Mouse (Mus musculus) frontal cortex, postnatal 10 days (tissue): ENCODE data around the gene Samhd1.
A peak's percentile ranks its signal among the peaks of the same experiment; 100 is the strongest.

Experiments used
- DNase-seq, 2 experiments: peaks; one replicate each; pipeline ENCODE4 v3.0.0; 2022; ENCODE audit warnings: low spot score in 2 of 2, mixed read lengths in 1 of 2

Samhd1 gene

DNA sequence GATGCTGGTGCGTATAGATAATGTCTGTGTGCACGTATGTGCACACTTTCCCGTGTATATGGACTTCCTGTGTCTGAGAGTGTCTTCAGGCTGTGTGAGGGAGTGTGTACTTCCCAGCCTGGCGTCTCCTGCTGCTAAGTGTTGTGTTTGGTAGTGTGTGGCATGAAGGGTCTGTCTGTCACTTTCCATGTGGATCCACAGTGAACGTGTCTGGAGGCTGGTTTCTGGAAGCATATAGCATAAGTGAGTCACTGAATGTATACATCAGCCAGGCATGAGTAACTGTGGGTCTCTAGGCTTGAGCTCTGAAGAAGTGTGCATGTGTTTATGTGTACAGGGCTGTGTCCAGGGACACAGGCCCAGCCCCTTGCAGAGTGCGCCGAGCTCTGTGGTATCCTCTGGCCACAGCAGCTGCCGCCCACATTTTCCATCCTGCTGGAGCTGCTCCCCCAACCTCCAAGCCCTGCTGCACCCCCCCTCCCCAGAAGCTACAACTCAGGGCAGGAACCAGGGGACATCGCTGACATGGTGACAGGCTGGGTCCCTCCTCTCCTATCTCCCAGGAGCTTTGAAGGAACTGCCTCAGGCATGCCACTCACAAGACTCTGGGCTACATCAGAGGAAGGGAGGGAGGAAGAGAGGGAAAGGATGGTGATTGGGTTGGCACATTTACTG, 61.5 kb downstream of the Samhd1 start:
- no peak for DNase-seq

DNA sequence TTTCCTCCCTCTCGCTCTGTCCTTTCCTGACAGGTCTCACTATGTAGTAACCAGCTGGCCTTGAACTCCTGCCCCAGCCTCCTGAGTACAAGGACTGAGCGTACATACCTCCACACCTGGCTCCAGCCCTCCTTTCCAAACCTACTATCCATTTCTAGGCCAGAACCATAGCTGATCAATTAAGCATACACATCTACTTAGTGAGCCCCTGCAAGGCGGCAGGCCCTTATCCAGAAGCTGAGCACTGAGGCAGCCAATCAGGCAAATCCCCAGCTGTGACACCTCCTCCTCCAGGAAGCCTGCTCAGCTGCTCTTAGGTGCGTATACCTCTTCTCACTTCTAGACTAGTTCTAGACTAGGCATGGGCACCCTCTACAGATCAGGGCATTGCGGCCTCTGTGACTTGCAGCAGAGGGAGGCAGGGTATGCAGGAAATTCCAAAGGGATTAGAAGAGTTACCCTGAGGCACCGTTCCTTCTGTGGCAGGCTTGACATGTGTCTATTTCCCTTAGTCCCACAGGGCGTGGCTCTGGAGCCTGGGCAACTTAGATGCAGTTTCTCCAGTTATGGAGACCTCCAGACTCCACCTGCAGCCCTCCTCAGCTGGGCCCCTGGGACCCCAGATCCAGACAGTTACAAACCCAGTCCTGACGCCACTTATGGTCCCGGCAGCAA, 62.6 kb downstream of the Samhd1 start:
- DNase-seq: no peak

DNA sequence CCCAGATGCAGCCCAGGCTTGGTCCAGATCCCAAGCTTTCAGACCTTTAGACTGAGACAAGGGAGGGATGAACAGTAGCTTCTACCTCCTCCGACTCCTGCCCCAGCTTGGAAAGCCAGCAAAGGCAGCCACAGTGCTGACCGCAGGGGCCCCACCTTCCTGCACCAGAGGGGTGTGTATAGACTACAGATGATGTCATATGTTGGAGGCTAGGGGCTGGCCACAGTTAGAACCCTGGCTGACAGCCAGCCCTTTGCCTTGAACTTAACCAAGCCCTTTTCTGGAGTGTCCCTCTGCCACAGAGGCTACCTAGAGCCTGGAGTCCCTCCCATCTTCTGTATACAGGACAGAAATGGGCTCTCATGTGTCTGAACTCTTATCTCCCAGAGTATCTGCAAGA, 63.5 kb downstream of the Samhd1 start:
- DNase-seq: no peak

GRCm38 (mm10) chr2:157070365-157070764, 64.7 kb downstream of the Samhd1 start:
- DNase-seq: no peak

DNA sequence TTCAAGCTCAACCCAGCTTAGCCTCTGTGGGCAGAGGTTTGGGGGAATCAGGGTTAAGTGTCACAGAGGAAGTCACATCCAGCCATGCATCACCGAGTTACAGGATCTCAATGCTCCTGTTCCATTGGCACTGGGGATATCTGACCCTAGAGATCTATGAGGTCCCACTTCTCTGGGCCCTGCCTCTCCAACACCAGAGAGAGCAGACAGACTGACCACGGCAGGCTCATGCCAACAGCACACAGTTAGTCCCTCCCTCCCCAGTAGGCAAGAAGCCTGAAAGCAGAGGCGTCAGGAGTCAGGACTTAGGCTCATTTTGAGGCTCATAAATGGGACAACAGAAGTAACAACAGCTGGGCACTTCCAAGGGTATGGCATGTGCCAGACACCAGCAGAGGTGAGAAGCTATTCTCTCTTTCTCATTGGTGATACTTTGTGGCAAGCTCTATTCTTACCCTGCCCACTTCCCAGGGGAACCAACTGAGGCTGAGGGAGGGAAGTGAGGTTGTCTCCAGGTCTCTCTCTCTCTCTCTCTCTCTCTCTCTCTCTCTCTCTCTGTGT, 65.2 kb downstream of the Samhd1 start:
- DNase-seq: no peak

DNA sequence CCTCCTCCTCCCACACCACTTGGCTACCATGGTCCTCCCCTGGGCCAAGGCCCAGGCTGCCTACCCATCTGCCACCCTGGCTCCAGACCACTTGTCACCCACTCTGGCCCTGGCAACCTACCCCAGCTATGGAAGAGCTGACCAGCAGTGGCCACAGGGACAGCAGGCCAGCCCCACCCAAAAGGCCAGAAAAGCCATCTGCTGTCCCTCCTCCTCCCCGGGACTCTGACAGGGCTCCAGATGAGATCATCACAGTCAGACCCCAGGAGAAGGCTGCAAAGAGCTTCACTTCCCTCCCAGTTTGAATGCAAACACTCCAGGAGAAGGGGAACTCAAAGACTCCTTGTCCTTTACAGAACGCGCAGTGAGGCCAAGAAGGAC, 65.7 kb downstream of the Samhd1 start:
- no peak for DNase-seq

GRCm38 (mm10) chr2:157068701-157069354, 66.2 kb downstream of the Samhd1 start:
- no peak for DNase-seq

- no peak for DNase-seq
These were observed 68.2 kb downstream of the Samhd1 start for GRCm38 (mm10) chr2:157066731-157067430.

DNA sequence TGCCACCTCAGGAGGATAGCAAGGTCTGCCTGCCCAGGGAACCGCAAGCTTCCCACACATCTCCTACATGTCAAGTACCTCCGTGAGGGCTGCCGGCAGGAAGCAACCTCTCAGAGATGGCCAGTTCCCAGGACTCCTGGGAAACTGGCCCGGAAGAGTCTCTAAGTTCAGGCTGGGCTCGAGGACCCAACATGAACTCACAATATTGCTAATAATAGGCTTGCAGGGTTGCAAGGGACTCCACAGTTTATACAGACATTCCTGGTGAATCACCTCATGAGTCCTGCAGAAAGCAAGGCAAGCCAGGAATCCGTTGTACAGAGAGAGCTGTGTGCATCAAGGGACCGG, 69.2 kb downstream of the Samhd1 start:
- no peak for DNase-seq

DNA sequence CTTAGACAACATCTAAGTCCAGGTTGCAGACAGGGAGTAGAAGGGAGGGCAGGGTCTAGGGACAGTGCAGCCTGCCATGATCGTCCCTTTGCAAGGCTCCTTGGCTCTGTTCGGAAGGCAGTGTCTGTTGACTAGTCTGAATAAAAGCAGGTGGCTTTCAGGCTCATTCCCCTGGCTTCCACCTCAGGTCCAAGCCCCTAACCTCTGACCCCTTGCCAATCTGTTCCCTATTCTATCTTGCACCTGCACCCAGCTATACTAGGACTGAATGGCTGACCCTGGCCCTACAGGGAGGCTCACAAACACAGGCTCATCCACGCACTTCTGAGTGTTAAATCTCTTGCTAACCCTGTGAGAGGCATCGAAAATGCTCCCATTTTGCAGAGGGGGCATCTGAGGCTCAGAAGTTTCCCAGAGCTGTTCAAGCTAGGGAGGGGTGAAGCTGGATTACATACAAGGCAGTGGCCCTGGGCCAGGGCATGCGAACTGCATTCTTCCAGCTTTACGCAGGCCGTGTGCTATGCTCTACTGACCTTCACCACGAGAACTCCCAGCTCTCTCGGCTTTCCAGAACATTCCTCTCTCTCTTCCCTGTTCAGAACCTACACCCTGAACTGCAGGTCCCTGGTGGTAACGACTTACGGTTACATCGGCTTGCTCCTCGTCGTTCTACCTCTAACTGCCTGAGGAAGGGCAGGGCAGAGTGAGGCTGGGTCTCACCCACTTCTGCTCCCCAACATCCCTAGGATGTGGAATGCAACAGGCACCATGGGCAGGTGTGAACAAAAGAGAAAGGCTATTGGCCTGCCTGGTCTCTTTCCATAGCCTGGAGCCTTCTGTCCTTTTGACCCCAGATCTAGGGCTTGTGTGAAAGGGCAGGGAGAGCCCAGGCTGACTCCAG, 69.8 kb downstream of the Samhd1 start:
- no peak for DNase-seq

DNA sequence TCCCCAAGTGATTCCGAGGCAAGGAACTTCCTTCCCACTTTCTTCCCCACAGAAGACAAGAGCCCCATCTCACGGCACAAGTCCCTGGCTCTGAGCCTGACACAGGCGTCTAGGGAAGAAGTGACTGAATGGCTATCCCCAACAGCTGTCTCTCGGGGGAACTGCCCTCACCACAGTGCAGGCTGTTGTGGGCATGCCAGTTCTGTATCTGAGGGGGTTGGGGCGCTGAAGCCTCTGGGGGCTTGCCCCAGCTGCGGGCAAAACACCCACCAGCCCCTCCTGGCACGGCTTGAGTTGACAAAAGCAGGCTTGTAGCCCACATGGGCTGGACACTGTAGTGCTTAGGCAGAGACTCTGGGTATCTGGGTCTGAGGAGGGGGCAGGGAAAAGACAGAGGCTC, 70.9 kb downstream of the Samhd1 start:
- peak; percentile 58 to 77 for DNase-seq

DNA sequence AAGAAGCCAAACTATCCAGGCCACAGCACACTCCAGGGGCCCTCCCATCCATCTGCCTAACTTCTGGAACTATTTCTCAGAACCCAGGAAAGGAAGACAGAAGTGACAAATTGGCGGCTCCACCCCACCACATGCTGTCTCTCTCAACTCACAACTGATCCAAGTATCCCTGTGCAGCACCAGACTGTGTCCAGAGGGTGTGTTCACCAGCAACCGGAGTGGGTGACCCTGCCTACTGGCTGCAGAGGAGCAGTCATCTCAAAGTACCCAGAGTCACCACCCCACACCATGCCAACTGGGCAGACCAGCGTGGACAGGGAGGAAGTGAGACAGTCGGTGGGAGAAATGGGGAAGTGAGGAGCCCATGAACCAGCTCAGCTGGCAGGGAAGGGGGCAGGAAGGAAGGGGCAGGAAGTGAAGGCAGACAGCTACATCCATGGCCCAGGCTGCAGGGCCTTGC, 71.8 kb downstream of the Samhd1 start:
- DNase-seq: peak in 1 of 2 experiments; percentile 71

GRCm38 (mm10) chr2:157060557-157061305, 74.3 kb downstream of the Samhd1 start:
- no peak for DNase-seq

DNA sequence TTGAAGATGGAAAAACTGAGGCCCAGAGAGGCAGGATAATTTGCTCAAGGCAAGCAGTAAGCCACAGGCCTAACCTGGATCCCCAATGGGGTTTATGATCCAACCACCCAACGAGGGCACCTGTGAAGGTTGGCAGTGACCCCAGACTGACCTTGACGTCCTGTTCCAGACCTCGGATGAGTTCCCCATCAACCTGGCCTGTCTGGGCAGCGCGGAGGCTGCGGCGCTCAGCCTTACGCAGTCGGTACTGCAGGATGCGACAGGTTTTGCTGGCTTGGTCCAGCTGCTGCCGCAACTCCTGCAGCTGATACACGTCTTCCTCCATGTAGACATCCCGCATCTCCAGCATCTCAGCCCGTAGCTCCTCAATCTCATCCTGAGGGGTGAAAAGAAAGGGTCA, 75.0 kb downstream of the Samhd1 start:
- DNase-seq: no peak

DNA sequence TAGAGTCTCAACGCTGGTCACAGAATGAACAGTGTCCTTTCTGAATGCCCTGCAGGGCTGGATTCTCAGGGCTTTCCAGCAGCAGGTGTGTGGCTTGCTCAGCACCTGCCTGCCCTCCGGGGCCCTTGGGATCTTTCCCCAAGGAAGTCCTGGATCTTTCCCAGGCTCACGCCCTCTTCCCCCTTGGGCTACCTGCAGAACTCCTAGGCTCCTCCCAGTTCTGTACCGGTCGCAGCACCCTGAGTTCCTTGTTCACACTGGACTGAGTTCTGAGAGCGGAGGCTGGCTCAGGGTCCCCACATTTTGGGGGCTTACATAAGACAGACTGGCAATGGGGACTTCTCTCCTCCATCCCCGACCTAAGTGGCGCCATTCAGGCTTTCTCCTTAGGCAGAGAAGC, 75.9 kb downstream of the Samhd1 start:
- DNase-seq: no peak

GRCm38 (mm10) chr2:157058342-157058998, 76.6 kb downstream of the Samhd1 start:
- peak; percentile 79 to 80 for DNase-seq

DNA sequence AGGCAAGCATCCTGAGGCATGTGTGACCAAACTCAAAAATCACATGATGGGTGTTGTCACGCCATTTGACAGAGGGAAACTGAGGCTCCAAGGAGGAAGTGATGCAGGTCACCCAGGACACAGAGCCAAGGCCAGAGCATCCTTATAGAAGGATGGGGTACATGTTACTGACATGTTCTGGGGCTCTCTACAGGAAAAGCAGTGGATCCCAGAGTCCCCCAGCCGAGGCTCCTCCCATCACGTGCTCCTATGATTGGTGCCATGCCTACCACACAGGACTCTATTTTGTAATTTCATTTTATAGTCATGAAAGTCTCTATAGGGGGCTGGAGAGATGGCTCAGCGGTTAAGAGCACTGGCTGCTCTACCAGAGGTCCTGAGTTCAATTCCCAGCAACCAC, 77.3 kb downstream of the Samhd1 start:
- DNase-seq: no peak

DNA sequence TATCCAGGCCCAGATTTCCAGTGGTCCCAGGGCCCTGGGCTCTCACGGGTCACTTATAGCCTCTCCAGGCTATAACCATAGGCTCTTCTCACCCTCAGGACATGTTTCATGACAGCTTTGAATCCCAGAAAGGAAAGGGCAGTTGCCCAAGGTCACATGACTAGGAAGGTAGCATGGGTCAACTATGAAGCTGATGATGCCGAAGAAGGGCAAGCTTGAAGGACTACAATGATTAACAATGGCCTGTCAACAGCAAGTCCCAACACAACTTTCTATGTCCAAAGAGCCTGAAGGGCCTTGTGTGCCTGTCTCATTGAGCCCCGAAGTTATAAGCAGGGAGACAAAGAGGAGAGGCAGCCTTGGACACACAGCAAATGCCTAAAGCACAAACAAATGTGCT, 77.9 kb downstream of the Samhd1 start:
- DNase-seq: no peak

GRCm38 (mm10) chr2:157055721-157056120, 79.3 kb downstream of the Samhd1 start:
- DNase-seq: no peak

GRCm38 (mm10) chr2:157054816-157055215, 80.2 kb downstream of the Samhd1 start:
- no peak for DNase-seq
